Mouse (Mus musculus) liver, embryonic 14.5 days (tissue): ENCODE data around the gene 1700003F12Rik. TPM values are rescaled to one million over a fixed set of nuclear protein-coding genes. Genes with fewer than 3 reads are reported as not detected.

ENCODE experiments used
- ATAC-seq: fragments of 200-750 bp; cut with Nextera tagmentation; 2 replicates; pipeline ENCODE4 v1.8.0; 2017; ENCODE audit warnings: moderate number of reproducible peaks, mild to moderate bottlenecking, moderate library complexity; ENCODE audit not compliant: insufficient read depth
- DNase-seq, 3 experiments: peaks; one replicate each; pipeline ENCODE4 v3.0.0-alpha.2; 2012 to 2013; ENCODE audit warnings: low read depth in 3 of 3, low spot score in 3 of 3
- H3K27ac ChIP-seq: fragments of 300-500 bp; sonication (generic); 2 replicates; pipeline ENCODE4 v1.5.1; 2014; ENCODE audit warnings: moderate library complexity, mild to moderate bottlenecking, control low read depth, inconsistent platforms
- H3K27me3 ChIP-seq: fragments of 300-500 bp; sonication (generic); 2 replicates; pipeline ENCODE4 v1.6.1; 2014; ENCODE audit warnings: mild to moderate bottlenecking, low read length, moderate library complexity; ENCODE audit not compliant: control insufficient read depth, insufficient read depth
- H3K36me3 ChIP-seq: fragments of 300-500 bp; sonication (generic); replicated peaks from 2 replicates; pipeline ENCODE4 v1.6.1; 2014; ENCODE audit warnings: low read depth; ENCODE audit not compliant: control insufficient read depth, insufficient read depth
- H3K4me1 ChIP-seq, 2 experiments: fragments of 200-500 bp in 1 of 2; fragments of 300-500 bp in 1 of 2; sonication (generic) in 1 of 2; replicated peaks; 2 replicates each; pipeline ENCODE4 v1.6.1; 2012 to 2014; ENCODE audit warnings: antibody characterized with exemption in 1 of 2, inconsistent platforms in 1 of 2, low read length in 1 of 2; ENCODE audit not compliant: control insufficient read depth in 2 of 2, insufficient read depth in 2 of 2
- H3K4me2 ChIP-seq: fragments of 300-500 bp; sonication (generic); 2 replicates; pipeline ENCODE4 v1.6.1; 2014; ENCODE audit warnings: low read depth, mild to moderate bottlenecking, control low read depth, moderate library complexity
- H3K4me3 ChIP-seq, 2 experiments: fragments of 200-500 bp in 1 of 2; fragments of 300-500 bp in 1 of 2; sonication (generic) in 1 of 2; 2 replicates each; pipeline ENCODE4 v1.5.1; 2012 to 2014; ENCODE audit warnings: low read depth in 2 of 2, low read length in 2 of 2, mild to moderate bottlenecking in 2 of 2, control low read depth in 1 of 2, inconsistent platforms in 1 of 2, moderate library complexity in 1 of 2; ENCODE audit not compliant: insufficient read depth in 1 of 2
- H3K9ac ChIP-seq: fragments of 300-500 bp; sonication (generic); replicated peaks from 2 replicates; pipeline ENCODE4 v1.6.1; 2014; ENCODE audit warnings: mild to moderate bottlenecking, control low read depth, moderate library complexity
- H3K9me3 ChIP-seq: fragments of 300-500 bp; sonication (generic); 2 replicates; pipeline ENCODE4 v1.6.1; 2016; ENCODE audit warnings: low read length, mixed read lengths; ENCODE audit not compliant: control insufficient read depth
- CTCF ChIP-seq: IDR thresholded peaks from 2 replicates; pipeline ENCODE4 v1.5.1; 2016; ENCODE audit warnings: antibody characterized with exemption, low read depth, control low read depth
- EP300 ChIP-seq: IDR thresholded peaks from 2 replicates; pipeline ENCODE4 v1.6.1; 2016; ENCODE audit warnings: antibody characterized with exemption, low read depth
- WGBS: fragments of 180-500 bp; shearing (Covaris S2); extraction: QIAGEN DNeasy Blood & Tissue Kit; methylation state at CpG from one replicate; pipeline ENCODE4 v1.1.7; 2014; ENCODE audit not compliant: insufficient replicate concordance; 5-methylcytosine and 5-hydroxymethylcytosine counted together
- polyA plus RNA-seq, 2 experiments: library from polyadenylated mRNA; depleted of rRNA in 1 of 2; stranded (reverse) in 1 of 2; unstranded in 1 of 2; fragments of >200 nt; fragmentation: Nextera tagmentation in 1 of 2; extraction: Ambion mirVana in 1 of 2; gene quantifications; 2 replicates each; pipeline versions ENCODE4 v1.2.1 to v1.2.3; 2012 to 2014

The 1700003F12Rik gene
- polyA plus RNA-seq, 2 experiments = 1.1 to 1.3 TPM

DNA sequence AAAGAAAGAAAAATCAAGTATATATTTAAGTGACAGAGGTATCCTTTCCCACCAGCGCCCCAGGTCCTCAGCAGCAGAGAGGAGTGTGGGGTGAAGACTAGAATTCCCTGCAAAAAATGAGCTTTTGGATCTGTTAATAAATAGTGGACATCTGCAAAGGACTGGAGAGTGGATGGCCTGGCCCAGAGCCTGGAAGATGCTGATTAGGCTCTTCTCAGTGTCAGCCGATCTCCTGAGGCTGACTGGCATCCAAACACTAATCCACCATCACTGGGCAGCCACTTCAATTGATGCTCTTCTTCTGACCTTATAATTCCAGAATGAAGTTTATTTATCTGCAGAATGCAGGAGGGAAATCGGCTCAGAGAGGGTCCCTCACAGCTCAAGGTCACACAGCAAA is 26.1 kb downstream of the 1700003F12Rik start:
- Histone ChIP-seq H3K27me3 (no peaks in the 10 kb centered on the region), H3K4me2 (no peak overlapping the region)

DNA sequence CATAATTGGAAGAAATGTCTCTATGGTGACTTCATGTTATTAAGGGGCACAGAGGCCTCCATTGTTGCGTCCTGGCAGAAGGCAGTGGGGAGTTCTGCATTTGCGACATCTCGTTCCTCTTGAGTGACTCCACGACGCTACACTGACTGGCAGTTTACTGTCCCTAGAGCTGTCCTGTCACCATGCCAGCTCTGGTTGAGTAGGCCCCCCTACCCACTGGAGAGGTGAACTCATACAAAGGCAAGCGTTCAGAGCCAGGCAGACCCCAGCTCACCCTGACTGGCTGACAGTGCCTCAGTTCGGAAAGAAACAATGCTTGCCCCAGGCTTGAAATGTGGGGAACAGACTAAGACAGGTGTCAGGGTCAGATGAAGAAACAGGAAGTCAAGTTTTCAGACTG is 27.4 kb downstream of the 1700003F12Rik start:
- no peak overlapping the region for H3K27ac ChIP-seq
- no peak for DNase-seq
- peaks cover 10 to 17% of the 10 kb centered on the region in 2 experiments for H3K4me1 ChIP-seq
- TF ChIP-seq EP300 (no peak), CTCF (no peak)
- WGBS = 49% methylated on average over 7 of the region's 7 CpGs
- H3K9ac ChIP-seq = no peak overlapping the region
- H3K9me3 ChIP-seq = no peaks in the 10 kb centered on the region
- H3K4me2 ChIP-seq = no peak overlapping the region
- H3K27me3 ChIP-seq = no peaks in the 10 kb centered on the region
- ATAC-seq = no peak
- H3K36me3 ChIP-seq = no peaks in the 10 kb centered on the region
- H3K4me3 ChIP-seq = no peak overlapping the region

More for the DNA sequence above, 26.1 kb downstream of the 1700003F12Rik start:
- Histone ChIP-seq H3K4me3 (no peak overlapping the region), H3K27ac (no peak overlapping the region), H3K9me3 (no peaks in the 10 kb centered on the region), H3K4me1 (peaks cover 16 to 22% of the 10 kb centered on the region in 2 experiments), H3K36me3 (no peaks in the 10 kb centered on the region), H3K9ac (no peak overlapping the region)
- WGBS = 66% methylated on average over 3 of the region's 3 CpGs
- no peak for DNase-seq
- ATAC-seq = no peak
- TF ChIP-seq EP300 = no peak
- no peak for TF ChIP-seq CTCF

DNA sequence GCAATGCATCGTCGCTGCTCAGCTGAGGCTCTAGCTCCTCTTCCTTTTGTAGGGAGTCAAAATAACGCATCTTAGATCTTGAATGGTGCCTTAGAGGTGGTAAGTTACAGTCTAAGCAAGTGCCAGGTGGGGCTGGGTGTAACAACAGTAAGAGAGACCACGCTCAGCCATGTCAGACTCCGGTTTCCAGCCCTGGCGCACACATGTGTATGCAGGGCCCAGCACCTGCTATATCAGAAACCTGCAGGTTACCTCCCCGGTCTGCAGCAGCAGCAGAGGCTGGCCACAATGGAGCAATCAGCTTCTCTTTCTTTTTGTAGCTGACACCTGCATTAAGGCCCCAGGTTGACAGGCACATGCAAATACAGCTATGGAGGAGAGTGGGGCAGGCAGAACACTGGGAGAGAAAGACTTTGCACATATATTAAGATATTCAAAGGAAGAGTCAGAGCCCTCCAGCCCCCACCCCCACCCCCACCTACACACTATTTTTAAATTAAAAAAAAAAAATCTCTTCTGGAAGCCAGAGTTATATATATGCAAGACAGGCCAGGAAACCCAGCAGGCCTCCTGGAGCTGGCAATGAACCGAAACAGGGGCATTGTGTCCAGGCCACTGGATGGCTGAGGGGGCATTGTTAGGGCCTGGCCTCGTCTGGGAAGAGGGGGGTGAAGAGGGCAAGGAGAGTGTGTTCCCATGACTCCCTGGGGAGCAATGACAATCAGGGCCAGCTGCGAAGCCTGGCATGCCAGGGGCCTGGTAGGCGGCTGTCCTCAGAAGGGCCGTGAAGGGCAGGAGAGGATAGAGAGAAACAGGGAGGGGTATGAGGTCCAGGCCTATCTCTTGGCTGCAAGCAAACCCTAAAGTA is 30.2 kb downstream of the 1700003F12Rik start:
- ATAC-seq (no peak), DNase-seq (no peak)
- H3K4me1 ChIP-seq = 0 out of 4 replicates have a peak, but pooled peaks cover 0 to under 1% of the 10 kb centered on the region in 2 experiments
- no peak for TF ChIP-seq CTCF
- no peak for TF ChIP-seq EP300
- H3K9me3 ChIP-seq = no peaks in the 10 kb centered on the region
- H3K27ac ChIP-seq = no peak overlapping the region
- H3K36me3 ChIP-seq = no peaks in the 10 kb centered on the region
- no peak overlapping the region for H3K4me3 ChIP-seq
- no peaks in the 10 kb centered on the region for H3K27me3 ChIP-seq
- H3K9ac ChIP-seq = no peak overlapping the region
- WGBS = 67% methylated on average over 12 of the region's 12 CpGs
- no peak overlapping the region for H3K4me2 ChIP-seq

DNA sequence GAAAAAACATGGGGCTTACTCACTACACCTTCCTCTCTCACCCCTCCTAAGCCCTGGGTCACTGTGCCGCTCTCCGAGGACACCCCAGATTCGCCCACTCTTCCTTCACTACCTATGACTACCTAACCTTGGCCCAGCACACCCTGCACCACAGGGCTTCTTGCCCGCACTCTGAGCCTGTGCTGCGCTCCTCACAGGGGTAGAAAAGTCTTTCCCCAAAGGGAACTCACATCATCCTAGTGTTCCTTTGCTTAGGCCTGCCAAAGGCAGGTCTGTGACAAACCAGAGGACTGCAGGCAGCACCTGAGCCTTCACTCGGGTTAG is 30.8 kb downstream of the 1700003F12Rik start:
- H3K9me3 ChIP-seq = no peaks in the 10 kb centered on the region
- 0 out of 4 replicates have a peak, but pooled peaks cover 0 to 1% of the 10 kb centered on the region in 2 experiments for H3K4me1 ChIP-seq
- H3K36me3 ChIP-seq = no peaks in the 10 kb centered on the region
- H3K27me3 ChIP-seq = no peaks in the 10 kb centered on the region
- H3K4me3 ChIP-seq = no peak overlapping the region
- WGBS = 80% methylated on average over 6 of the region's 6 CpGs
- no peak overlapping the region for H3K4me2 ChIP-seq
- DNase-seq = no peak
- no peak for TF ChIP-seq CTCF
- no peak for TF ChIP-seq EP300
- no peak for ATAC-seq
- H3K27ac ChIP-seq = no peak overlapping the region
- no peak overlapping the region for H3K9ac ChIP-seq

DNA sequence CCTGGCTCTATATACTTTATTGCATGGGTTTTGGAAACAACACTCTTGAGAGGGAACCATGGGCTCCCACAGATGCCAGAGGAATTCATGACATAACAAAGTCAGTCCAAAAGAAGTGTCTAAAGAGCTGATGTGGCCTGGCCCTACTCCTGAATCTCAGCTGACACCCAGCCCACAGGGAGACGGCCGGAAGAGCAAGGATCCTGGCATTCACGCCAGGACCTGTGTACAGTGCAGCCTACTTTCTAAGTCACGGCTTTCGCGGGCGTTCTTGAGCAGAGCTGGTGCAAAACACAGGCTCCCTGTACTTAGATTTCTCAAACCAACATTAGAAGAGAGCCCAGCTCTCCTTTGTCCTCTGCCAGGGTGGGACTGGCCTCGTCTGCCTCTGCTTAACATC is 33.7 kb downstream of the 1700003F12Rik start:
- no peaks in the 10 kb centered on the region for H3K9me3 ChIP-seq
- DNase-seq = no peak
- TF ChIP-seq EP300 (no peak), CTCF (no peak)
- H3K4me3 ChIP-seq = no peak overlapping the region
- H3K4me2 ChIP-seq = no peak overlapping the region
- ATAC-seq = no peak
- H3K27ac ChIP-seq = no peak overlapping the region
- no peak overlapping the region for H3K9ac ChIP-seq
- WGBS = 74% methylated on average over 8 of the region's 8 CpGs
- H3K4me1 ChIP-seq = peaks cover 0 to 18% of the 10 kb centered on the region in 2 experiments
- H3K27me3 ChIP-seq = no peaks in the 10 kb centered on the region
- H3K36me3 ChIP-seq = no peaks in the 10 kb centered on the region
